Mouse (Mus musculus): ENCODE results near the gene Kcnj2. TPM values are rescaled to one million over a fixed set of nuclear protein-coding genes. Genes with fewer than 3 reads are reported as not detected.

The Kcnj2 gene
- polyA plus RNA-seq, 1 experiment from 2014 or later: 6.9 TPM

GRCm38 (mm10) chr11:111056030-111056429, 9.9 kb upstream of the Kcnj2 start:
- Histone ChIP-seq H3K4me1 (ENCODE audit: control insufficient read depth, insufficient read depth, low read length) (peaks cover 2% of the 10 kb centered on the region; the same call in 1 of the 2 replicates), H3K9me3 (replicated peaks; ENCODE audit: control insufficient read depth, low read length) (no peaks in the 10 kb centered on the region), H3K4me3 (ENCODE audit: low read length) (no peak overlapping the region), H3K27me3 (ENCODE audit: control insufficient read depth, insufficient read depth, low read length) (no peaks in the 10 kb centered on the region), H3K36me3 (ENCODE audit: control insufficient read depth, insufficient read depth) (no peaks in the 10 kb centered on the region), H3K27ac (ENCODE audit: low read length) (no peak overlapping the region), H3K9ac (ENCODE audit: low read length) (no peak overlapping the region), H3K4me2 (ENCODE audit: low read depth, low read length) (no peak overlapping the region)
- no peak for ATAC-seq (replicated peaks; ENCODE audit: extremely low read depth, insufficient read depth, low FRiP score)
- WGBS: 69% methylated on average over 13 of the region's 13 CpGs

- Histone ChIP-seq H3K4me2 (ENCODE audit: low read depth, low read length) (no peak overlapping the region), H3K4me3 (ENCODE audit: low read length) (no peak overlapping the region), H3K9me3 (replicated peaks; ENCODE audit: control insufficient read depth, low read length) (no peaks in the 10 kb centered on the region), H3K27ac (ENCODE audit: low read length) (no peak overlapping the region), H3K4me1 (ENCODE audit: control insufficient read depth, insufficient read depth, low read length) (peaks cover 2% of the 10 kb centered on the region; the same call in 1 of the 2 replicates), H3K9ac (ENCODE audit: low read length) (no peak overlapping the region), H3K27me3 (ENCODE audit: control insufficient read depth, insufficient read depth, low read length) (no peaks in the 10 kb centered on the region), H3K36me3 (ENCODE audit: control insufficient read depth, insufficient read depth) (no peaks in the 10 kb centered on the region)
- WGBS: 95% methylated on average over 4 of the region's 4 CpGs
- ATAC-seq (replicated peaks; ENCODE audit: extremely low read depth, insufficient read depth, low FRiP score): no peak
Observed at GRCm38 (mm10) chr11:111057435-111057834, 8.5 kb upstream of the Kcnj2 start.

- H3K27ac ChIP-seq (ENCODE audit: low read length): no peak overlapping the region
- peaks cover 4% of the 10 kb centered on the region for H3K4me1 ChIP-seq (ENCODE audit: control insufficient read depth, insufficient read depth, low read length)
- H3K4me2 ChIP-seq (ENCODE audit: low read depth, low read length): no peak overlapping the region
- H3K9me3 ChIP-seq (replicated peaks; ENCODE audit: control insufficient read depth, low read length): no peaks in the 10 kb centered on the region
- no peak for ATAC-seq (replicated peaks; ENCODE audit: extremely low read depth, insufficient read depth, low FRiP score)
- H3K9ac ChIP-seq (ENCODE audit: low read length): no peak overlapping the region
- no peaks in the 10 kb centered on the region for H3K36me3 ChIP-seq (ENCODE audit: control insufficient read depth, insufficient read depth)
- no peaks in the 10 kb centered on the region for H3K27me3 ChIP-seq (ENCODE audit: control insufficient read depth, insufficient read depth, low read length)
- no peak overlapping the region for H3K4me3 ChIP-seq (ENCODE audit: low read length)
Observed at GRCm38 (mm10) chr11:111059440-111059839, 6.5 kb upstream of the Kcnj2 start.

GRCm38 (mm10) chr11:111060216-111060615, 5.7 kb upstream of the Kcnj2 start:
- WGBS: 50% methylated on average over 5 of the region's 5 CpGs
- no peak overlapping the region for H3K4me2 ChIP-seq (ENCODE audit: low read depth, low read length)

GRCm38 (mm10) chr11:111064751-111065527, 1.0 kb upstream of the Kcnj2 start:
- Histone ChIP-seq H3K9me3 (replicated peaks; ENCODE audit: control insufficient read depth, low read length) (no peaks in the 10 kb centered on the region), H3K4me3 (ENCODE audit: low read length) (peak overlapping the region; percentile 75), H3K9ac (ENCODE audit: low read length) (peak overlapping the region; percentile 87), H3K36me3 (ENCODE audit: control insufficient read depth, insufficient read depth) (no peaks in the 10 kb centered on the region), H3K4me1 (ENCODE audit: control insufficient read depth, insufficient read depth, low read length) (peaks cover 13% of the 10 kb centered on the region; the same call in 1 of the 2 replicates), H3K27ac (ENCODE audit: low read length) (peak overlapping the region; percentile 91), H3K4me2 (ENCODE audit: low read depth, low read length) (peak overlapping the region; percentile 95), H3K27me3 (ENCODE audit: control insufficient read depth, insufficient read depth, low read length) (no peaks in the 10 kb centered on the region)
- under 1% methylated on average over 24 of the region's 25 CpGs for WGBS
- ATAC-seq (replicated peaks; ENCODE audit: extremely low read depth, insufficient read depth, low FRiP score): no peak

More at GRCm38 (mm10) chr11:111060216-111060615, 5.7 kb upstream of the Kcnj2 start:
- no peak overlapping the region for H3K9ac ChIP-seq (ENCODE audit: low read length)
- H3K27me3 ChIP-seq (ENCODE audit: control insufficient read depth, insufficient read depth, low read length): no peaks in the 10 kb centered on the region
- no peaks in the 10 kb centered on the region for H3K9me3 ChIP-seq (replicated peaks; ENCODE audit: control insufficient read depth, low read length)
- no peak for ATAC-seq (replicated peaks; ENCODE audit: extremely low read depth, insufficient read depth, low FRiP score)
- no peak overlapping the region for H3K4me3 ChIP-seq (ENCODE audit: low read length)
- H3K36me3 ChIP-seq (ENCODE audit: control insufficient read depth, insufficient read depth): no peaks in the 10 kb centered on the region
- peaks cover 5% of the 10 kb centered on the region for H3K4me1 ChIP-seq (ENCODE audit: control insufficient read depth, insufficient read depth, low read length)
- no peak overlapping the region for H3K27ac ChIP-seq (ENCODE audit: low read length)

- Histone ChIP-seq H3K27me3 (ENCODE audit: control insufficient read depth, insufficient read depth, low read length) (no peaks in the 10 kb centered on the region), H3K27ac (ENCODE audit: low read length) (peak overlapping the region; percentile 91), H3K4me2 (ENCODE audit: low read depth, low read length) (peak overlapping the region; percentile 95), H3K4me3 (ENCODE audit: low read length) (peak overlapping the region; percentile 75), H3K9me3 (replicated peaks; ENCODE audit: control insufficient read depth, low read length) (no peaks in the 10 kb centered on the region), H3K36me3 (ENCODE audit: control insufficient read depth, insufficient read depth) (no peaks in the 10 kb centered on the region), H3K4me1 (ENCODE audit: control insufficient read depth, insufficient read depth, low read length) (peaks cover 21% of the 10 kb centered on the region), H3K9ac (ENCODE audit: low read length) (peak overlapping the region; percentile 89)
- 0% methylated on average over 9 of the region's 9 CpGs for WGBS
- ATAC-seq (replicated peaks; ENCODE audit: extremely low read depth, insufficient read depth, low FRiP score): peak; percentile 53
Observed at GRCm38 (mm10) chr11:111066299-111066691, 331 bp downstream of the Kcnj2 start.

GRCm38 (mm10) chr11:111067787-111068186, 1.8 kb downstream of the Kcnj2 start:
- peaks cover 13% of the 10 kb centered on the region for H3K36me3 ChIP-seq (ENCODE audit: control insufficient read depth, insufficient read depth)
- peak overlapping the region; percentile 75 for H3K4me3 ChIP-seq (ENCODE audit: low read length)
- peak overlapping the region; percentile 95 for H3K4me2 ChIP-seq (ENCODE audit: low read depth, low read length)
- WGBS: 62% methylated on average over 3 of the region's 3 CpGs
- H3K27me3 ChIP-seq (ENCODE audit: control insufficient read depth, insufficient read depth, low read length): no peaks in the 10 kb centered on the region
- peak overlapping the region; percentile 89 for H3K9ac ChIP-seq (ENCODE audit: low read length)
- H3K27ac ChIP-seq (ENCODE audit: low read length): peak overlapping the region; percentile 56
- H3K4me1 ChIP-seq (ENCODE audit: control insufficient read depth, insufficient read depth, low read length): peaks cover 21% of the 10 kb centered on the region
- H3K9me3 ChIP-seq (replicated peaks; ENCODE audit: control insufficient read depth, low read length): no peaks in the 10 kb centered on the region
- ATAC-seq (replicated peaks; ENCODE audit: extremely low read depth, insufficient read depth, low FRiP score): no peak

GRCm38 (mm10) chr11:111070460-111070859, 4.5 kb downstream of the Kcnj2 start:
- Histone ChIP-seq H3K36me3 (ENCODE audit: control insufficient read depth, insufficient read depth) (peaks cover 27% of the 10 kb centered on the region), H3K27me3 (ENCODE audit: control insufficient read depth, insufficient read depth, low read length) (no peaks in the 10 kb centered on the region), H3K9ac (ENCODE audit: low read length) (no peak overlapping the region), H3K27ac (ENCODE audit: low read length) (peak overlapping the region; percentile 59), H3K9me3 (replicated peaks; ENCODE audit: control insufficient read depth, low read length) (no peaks in the 10 kb centered on the region), H3K4me2 (ENCODE audit: low read depth, low read length) (peak overlapping the region; percentile 95), H3K4me3 (ENCODE audit: low read length) (no peak overlapping the region), H3K4me1 (ENCODE audit: control insufficient read depth, insufficient read depth, low read length) (peaks cover 23% of the 10 kb centered on the region)
- ATAC-seq (replicated peaks; ENCODE audit: extremely low read depth, insufficient read depth, low FRiP score): no peak

GRCm38 (mm10) chr11:111074131-111074530, 8.2 kb downstream of the Kcnj2 start:
- no peaks in the 10 kb centered on the region for H3K27me3 ChIP-seq (ENCODE audit: control insufficient read depth, insufficient read depth, low read length)
- no peak overlapping the region for H3K9ac ChIP-seq (ENCODE audit: low read length)
- ATAC-seq (replicated peaks; ENCODE audit: extremely low read depth, insufficient read depth, low FRiP score): no peak
- H3K27ac ChIP-seq (ENCODE audit: low read length): no peak overlapping the region
- H3K4me2 ChIP-seq (ENCODE audit: low read depth, low read length): no peak overlapping the region
- no peak overlapping the region for H3K4me3 ChIP-seq (ENCODE audit: low read length)
- H3K36me3 ChIP-seq (ENCODE audit: control insufficient read depth, insufficient read depth): peaks cover 27% of the 10 kb centered on the region
- H3K9me3 ChIP-seq (replicated peaks; ENCODE audit: control insufficient read depth, low read length): no peaks in the 10 kb centered on the region
- H3K4me1 ChIP-seq (ENCODE audit: control insufficient read depth, insufficient read depth, low read length): peaks cover 21% of the 10 kb centered on the region
